Mouse (Mus musculus) midbrain, embryonic 16.5 days (tissue): ENCODE measurements around the gene Tesc. TPM values are rescaled to one million over a fixed set of nuclear protein-coding genes. Genes with fewer than 3 reads are reported as not detected.

Experiments
- ATAC-seq: fragments of 200-750 bp; cut with Nextera tagmentation; 2 replicates; pipeline ENCODE4 v1.8.0; 2017; ENCODE audit warnings: moderate TSS enrichment
- H3K27ac ChIP-seq: fragments of 300-500 bp; sonication (generic); 2 replicates; pipeline ENCODE4 v1.5.1; 2014; ENCODE audit warnings: mild to moderate bottlenecking, low read length, mixed read lengths
- H3K27me3 ChIP-seq: fragments of 300-500 bp; sonication (generic); 2 replicates; pipeline ENCODE4 v1.6.1; 2014; ENCODE audit warnings: low read depth, low read length, mixed read lengths; ENCODE audit not compliant: control insufficient read depth, insufficient read depth
- H3K36me3 ChIP-seq: fragments of 300-500 bp; sonication (generic); 2 replicates; pipeline ENCODE4 v1.6.1; 2014; ENCODE audit warnings: mild to moderate bottlenecking, low read length, moderate library complexity, mixed read lengths; ENCODE audit not compliant: control insufficient read depth, insufficient read depth
- H3K4me1 ChIP-seq: fragments of 300-500 bp; sonication (generic); 2 replicates; pipeline ENCODE4 v1.6.1; 2014; ENCODE audit warnings: mild to moderate bottlenecking, low read length, mixed read lengths; ENCODE audit not compliant: control insufficient read depth, insufficient read depth
- H3K4me2 ChIP-seq: fragments of 300-500 bp; sonication (generic); 2 replicates; pipeline ENCODE4 v1.6.1; 2014; ENCODE audit warnings: mild to moderate bottlenecking, low read length, mixed read lengths
- H3K4me3 ChIP-seq: fragments of 300-500 bp; sonication (generic); 2 replicates; pipeline ENCODE4 v1.5.1; 2014; ENCODE audit warnings: low read depth, mild to moderate bottlenecking, low read length, moderate library complexity, mixed read lengths
- H3K9ac ChIP-seq: fragments of 300-500 bp; sonication (generic); 2 replicates; pipeline ENCODE4 v1.6.1; 2014; ENCODE audit warnings: low read depth, low read length, mixed read lengths
- H3K9me3 ChIP-seq: fragments of 300-500 bp; sonication (generic); replicated peaks from 2 replicates; pipeline ENCODE4 v1.6.1; 2014; ENCODE audit warnings: mild to moderate bottlenecking, low read length, mixed read lengths; ENCODE audit not compliant: control insufficient read depth, poor library complexity, severe bottlenecking
- WGBS: fragments of 180-500 bp; shearing (Covaris S2); extraction: QIAGEN DNeasy Blood & Tissue Kit; methylation state at CpG from one replicate; pipeline ENCODE4 v1.1.7; 2014; 5-methylcytosine and 5-hydroxymethylcytosine counted together
- polyA plus RNA-seq: library from polyadenylated mRNA; unstranded; fragments of >200 nt; fragmentation: Nextera tagmentation; extraction: Ambion mirVana; gene quantifications from 2 replicates; pipeline ENCODE4 v1.2.1, GENCODE M21; 2015

The Tesc gene
- polyA plus RNA-seq, 1 experiment from 2014 or later: 6.8 TPM

DNA sequence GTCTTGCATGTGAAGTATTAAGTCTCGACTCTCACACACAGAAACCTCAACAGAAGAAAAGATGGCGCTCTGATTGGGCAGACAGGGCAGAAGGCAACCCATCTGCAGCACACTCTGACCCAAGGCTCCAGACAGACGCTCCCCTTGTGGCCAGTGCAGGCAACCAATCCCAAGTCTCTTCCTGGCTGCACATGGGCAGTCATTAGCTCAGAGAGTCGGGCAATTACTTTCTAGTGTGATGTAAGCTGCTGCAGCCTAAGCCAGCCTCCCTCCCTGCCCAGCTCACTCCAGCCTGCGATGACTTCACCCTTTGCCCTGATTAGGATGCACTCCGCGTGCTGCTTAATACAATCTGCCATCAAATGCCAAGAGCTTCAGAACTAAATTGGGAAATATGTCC is 61.6 kb downstream of the Tesc start:
- Histone ChIP-seq H3K4me2 (peak overlapping the region; percentile 16; the same call in 1 of the 2 replicates), H3K9me3 (no peaks in the 10 kb centered on the region), H3K27me3 (no peaks in the 10 kb centered on the region), H3K27ac (peak overlapping the region; percentile 51), H3K4me3 (no peak overlapping the region), H3K9ac (0 out of 2 replicates have a peak overlapping the region, but pooled peaks have one; percentile 11), H3K36me3 (peaks cover 20% of the 10 kb centered on the region), H3K4me1 (peaks cover 28% of the 10 kb centered on the region)
- WGBS: 36% methylated on average over 7 of the region's 7 CpGs
- ATAC-seq: peak; percentile 69

GRCm38 (mm10) chr5:118090101-118090500 is 62.6 kb downstream of the Tesc start:
- Histone ChIP-seq H3K4me3 (no peak overlapping the region), H3K4me1 (peaks cover 18% of the 10 kb centered on the region), H3K36me3 (peaks cover 27% of the 10 kb centered on the region), H3K27me3 (no peaks in the 10 kb centered on the region), H3K9ac (no peak overlapping the region), H3K9me3 (no peaks in the 10 kb centered on the region), H3K27ac (peak overlapping the region; percentile 51), H3K4me2 (no peak overlapping the region)
- WGBS: 97% methylated on average over 6 of the region's 6 CpGs
- ATAC-seq: no peak

DNA sequence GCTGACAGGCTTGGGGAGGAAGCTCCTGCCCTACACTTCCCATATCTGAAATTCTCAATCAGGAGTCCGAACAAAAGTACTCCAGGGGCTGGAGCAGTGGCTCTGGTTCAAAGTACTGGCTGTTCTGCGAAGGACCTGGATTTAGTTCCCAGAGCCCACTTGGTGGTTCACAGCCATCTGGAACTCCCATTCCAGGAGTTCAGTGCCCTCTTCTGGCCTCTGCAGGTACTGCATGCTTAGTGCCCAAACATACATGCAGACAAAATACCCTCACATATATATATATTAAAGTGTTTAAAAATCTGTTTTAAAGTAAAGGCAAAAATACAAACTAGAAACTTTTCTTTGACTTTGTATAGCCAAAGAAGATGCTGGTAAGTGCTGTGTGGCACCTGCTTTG is 63.3 kb downstream of the Tesc start:
- no peaks in the 10 kb centered on the region for H3K27me3 ChIP-seq
- H3K36me3 ChIP-seq: peaks cover 27% of the 10 kb centered on the region
- no peak for ATAC-seq
- H3K4me1 ChIP-seq: peaks cover 13% of the 10 kb centered on the region; the same call in 1 of the 2 replicates
- no peak overlapping the region for H3K27ac ChIP-seq
- WGBS: 100% methylated on average over 2 of the region's 2 CpGs
- H3K9ac ChIP-seq: no peak overlapping the region
- no peaks in the 10 kb centered on the region for H3K9me3 ChIP-seq
- H3K4me3 ChIP-seq: no peak overlapping the region
- H3K4me2 ChIP-seq: no peak overlapping the region

GRCm38 (mm10) chr5:118093321-118094035 is 65.9 kb downstream of the Tesc start:
- Histone ChIP-seq H3K27ac (no peak overlapping the region), H3K27me3 (no peaks in the 10 kb centered on the region), H3K36me3 (peaks cover 27% of the 10 kb centered on the region), H3K4me1 (peaks cover 13% of the 10 kb centered on the region; the same call in 1 of the 2 replicates), H3K9me3 (no peaks in the 10 kb centered on the region), H3K9ac (0 out of 2 replicates have a peak overlapping the region, but pooled peaks have one; percentile 22), H3K4me2 (no peak overlapping the region), H3K4me3 (no peak overlapping the region)
- ATAC-seq: peak; percentile 15; the same call in 1 of the 2 replicates
- WGBS: 57% methylated on average over 11 of the region's 11 CpGs

- 89% methylated on average over 11 of the region's 11 CpGs for WGBS
- Histone ChIP-seq H3K9me3 (no peaks in the 10 kb centered on the region), H3K4me3 (no peak overlapping the region), H3K27me3 (no peaks in the 10 kb centered on the region), H3K36me3 (peaks cover 27% of the 10 kb centered on the region), H3K4me2 (no peak overlapping the region), H3K9ac (no peak overlapping the region), H3K27ac (no peak overlapping the region), H3K4me1 (peaks cover 8% of the 10 kb centered on the region)
- ATAC-seq: no peak
These were observed 67.9 kb downstream of the Tesc start for GRCm38 (mm10) chr5:118095433-118095832.

DNA sequence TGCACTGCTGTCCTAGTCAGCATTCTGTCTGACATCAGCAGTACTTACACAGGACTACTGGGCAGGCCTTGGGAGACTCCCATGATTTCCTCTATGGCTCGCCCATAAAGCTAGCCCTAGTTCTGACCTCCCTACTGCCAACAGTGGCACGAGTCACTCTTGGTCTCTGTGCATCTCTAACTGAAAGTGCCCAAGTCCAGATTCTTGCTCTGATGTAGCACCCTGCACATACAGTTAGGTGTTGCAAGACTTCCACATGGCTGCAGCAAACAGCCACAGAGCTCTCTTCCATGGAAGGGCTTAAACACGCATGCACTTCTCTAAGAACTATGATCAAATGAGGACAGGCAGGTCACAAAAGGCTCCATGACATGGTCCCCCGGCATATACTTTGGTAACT is 68.3 kb downstream of the Tesc start:
- no peak overlapping the region for H3K9ac ChIP-seq
- no peak overlapping the region for H3K4me3 ChIP-seq
- 89% methylated on average over 4 of the region's 4 CpGs for WGBS
- no peaks in the 10 kb centered on the region for H3K9me3 ChIP-seq
- no peaks in the 10 kb centered on the region for H3K27me3 ChIP-seq
- ATAC-seq: no peak
- peaks cover 10% of the 10 kb centered on the region for H3K4me1 ChIP-seq
- H3K36me3 ChIP-seq: peaks cover 23% of the 10 kb centered on the region
- no peak overlapping the region for H3K4me2 ChIP-seq
- no peak overlapping the region for H3K27ac ChIP-seq

- Histone ChIP-seq H3K4me2 (no peak overlapping the region), H3K4me3 (no peak overlapping the region), H3K9me3 (no peaks in the 10 kb centered on the region), H3K4me1 (peaks cover 10% of the 10 kb centered on the region), H3K36me3 (peaks cover 20% of the 10 kb centered on the region), H3K27ac (no peak overlapping the region), H3K9ac (no peak overlapping the region), H3K27me3 (no peaks in the 10 kb centered on the region)
- 89% methylated on average over 3 of the region's 3 CpGs for WGBS
- ATAC-seq: no peak
These were observed 68.8 kb downstream of the Tesc start for GRCm38 (mm10) chr5:118096317-118096716.

DNA sequence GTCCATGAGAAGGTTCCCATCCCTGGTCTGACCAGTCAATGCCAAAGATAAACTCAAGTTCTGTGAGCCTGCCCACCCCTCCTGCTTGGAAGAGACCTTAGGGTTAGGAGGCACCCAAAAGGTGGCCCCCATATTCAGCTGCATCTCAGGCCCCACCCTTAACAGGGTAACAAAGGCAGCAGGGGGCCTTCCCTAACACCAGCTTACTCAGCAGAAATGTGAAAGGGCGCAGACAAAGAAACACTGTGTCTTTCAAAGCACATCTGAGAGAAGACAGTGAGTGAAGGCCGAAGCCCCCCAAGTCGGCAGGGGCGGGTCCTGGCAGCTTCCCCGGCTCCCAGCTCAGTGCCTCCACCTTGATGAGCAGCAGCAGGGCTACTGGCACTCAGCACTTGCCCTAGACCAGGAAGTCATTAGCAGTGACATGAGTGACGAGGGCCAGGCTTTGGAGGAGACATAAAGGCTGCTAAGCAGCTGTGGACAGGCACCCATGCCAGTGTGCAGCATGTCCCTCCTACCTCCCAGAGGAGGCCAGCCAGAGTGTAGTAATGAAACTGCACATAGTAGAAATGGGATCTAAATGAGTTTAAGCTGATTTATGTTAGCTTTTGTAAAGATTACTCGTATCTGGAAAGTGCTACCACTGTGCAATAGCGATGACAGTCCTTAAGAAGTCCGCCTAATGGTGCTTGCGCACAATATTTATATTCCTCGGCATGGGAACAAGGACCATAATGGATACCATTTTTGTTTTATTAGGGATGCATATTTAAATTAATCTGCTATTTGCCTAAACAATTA is 71.7 kb downstream of the Tesc start:
- Histone ChIP-seq H3K4me1 (peaks cover 10% of the 10 kb centered on the region), H3K36me3 (peaks cover 6% of the 10 kb centered on the region), H3K27ac (no peak overlapping the region), H3K4me3 (no peak overlapping the region), H3K9me3 (no peaks in the 10 kb centered on the region), H3K9ac (no peak overlapping the region), H3K27me3 (no peaks in the 10 kb centered on the region), H3K4me2 (no peak overlapping the region)
- peak; percentile 36; the same call in 1 of the 2 replicates for ATAC-seq
- 73% methylated on average over 11 of the region's 11 CpGs for WGBS
